Mouse (Mus musculus) stomach, postnatal 0 days (tissue): ENCODE measurements around the gene Ubash3b. TPM values are rescaled to one million over a fixed set of nuclear protein-coding genes. Genes with fewer than 3 reads are reported as not detected.
A peak's percentile ranks its signal among the peaks of the same experiment; 100 is the strongest.

ENCODE experiments used
- ATAC-seq: fragments of 200-750 bp; cut with Nextera tagmentation; 2 replicates; pipeline ENCODE4 v1.8.0; 2017; ENCODE audit not compliant: low FRiP score, low TSS enrichment
- DNase-seq: peaks from one replicate; pipeline ENCODE4 v3.0.0-alpha.2; 2016; ENCODE audit warnings: low spot score
- H3K27ac ChIP-seq: fragments of 300-500 bp; sonication (generic); replicated peaks from 2 replicates; pipeline ENCODE4 v1.5.1; 2014; ENCODE audit warnings: mild to moderate bottlenecking, control low read depth
- H3K27me3 ChIP-seq: fragments of 300-500 bp; sonication (generic); 2 replicates; pipeline ENCODE4 v1.6.1; 2014; ENCODE audit warnings: low read length; ENCODE audit not compliant: control insufficient read depth, insufficient read depth
- H3K36me3 ChIP-seq: fragments of 300-500 bp; sonication (generic); 2 replicates; pipeline ENCODE4 v1.6.1; 2014; ENCODE audit warnings: low read length, mixed read lengths; ENCODE audit not compliant: control insufficient read depth, insufficient read depth
- H3K4me1 ChIP-seq: fragments of 300-500 bp; sonication (generic); replicated peaks from 2 replicates; pipeline ENCODE4 v1.6.1; 2014; ENCODE audit warnings: antibody characterized with exemption; ENCODE audit not compliant: control insufficient read depth, insufficient read depth
- H3K4me2 ChIP-seq: fragments of 300-500 bp; sonication (generic); replicated peaks from 2 replicates; pipeline ENCODE4 v1.6.1; 2014; ENCODE audit warnings: low read depth, mild to moderate bottlenecking, control low read depth, moderate library complexity
- H3K4me3 ChIP-seq: fragments of 300-500 bp; sonication (generic); 2 replicates; pipeline ENCODE4 v1.5.1; 2014; ENCODE audit warnings: low read depth, low read length, control low read depth
- H3K9ac ChIP-seq: fragments of 300-500 bp; sonication (generic); 2 replicates; pipeline ENCODE4 v1.6.1; 2014; ENCODE audit warnings: mild to moderate bottlenecking, low read length, control low read depth, mixed read lengths
- H3K9me3 ChIP-seq: fragments of 300-500 bp; sonication (generic); 2 replicates; pipeline ENCODE4 v1.6.1; 2016; ENCODE audit warnings: low read length; ENCODE audit not compliant: control insufficient read depth
- CTCF ChIP-seq: IDR thresholded peaks from 2 replicates; pipeline ENCODE4 v1.5.1; 2016; ENCODE audit warnings: antibody characterized with exemption, low read depth, mild to moderate bottlenecking, moderate library complexity
- EP300 ChIP-seq: optimal IDR thresholded peaks from 2 replicates; pipeline ENCODE3; 2016; ENCODE audit warnings: antibody characterized with exemption
- WGBS: fragments of 180-500 bp; shearing (Covaris S2); extraction: QIAGEN DNeasy Blood & Tissue Kit; methylation state at CpG from one replicate; pipeline ENCODE4 v1.1.7; 2014; 5-methylcytosine and 5-hydroxymethylcytosine counted together
- polyA plus RNA-seq: library from polyadenylated mRNA; unstranded; fragments of >200 nt; fragmentation: Nextera tagmentation; extraction: Ambion mirVana; gene quantifications from 2 replicates; pipeline ENCODE4 v1.2.1, GENCODE M21; 2015

Gene Ubash3b
- polyA plus RNA-seq, 1 experiment from 2014 or later = 1.4 TPM

DNA sequence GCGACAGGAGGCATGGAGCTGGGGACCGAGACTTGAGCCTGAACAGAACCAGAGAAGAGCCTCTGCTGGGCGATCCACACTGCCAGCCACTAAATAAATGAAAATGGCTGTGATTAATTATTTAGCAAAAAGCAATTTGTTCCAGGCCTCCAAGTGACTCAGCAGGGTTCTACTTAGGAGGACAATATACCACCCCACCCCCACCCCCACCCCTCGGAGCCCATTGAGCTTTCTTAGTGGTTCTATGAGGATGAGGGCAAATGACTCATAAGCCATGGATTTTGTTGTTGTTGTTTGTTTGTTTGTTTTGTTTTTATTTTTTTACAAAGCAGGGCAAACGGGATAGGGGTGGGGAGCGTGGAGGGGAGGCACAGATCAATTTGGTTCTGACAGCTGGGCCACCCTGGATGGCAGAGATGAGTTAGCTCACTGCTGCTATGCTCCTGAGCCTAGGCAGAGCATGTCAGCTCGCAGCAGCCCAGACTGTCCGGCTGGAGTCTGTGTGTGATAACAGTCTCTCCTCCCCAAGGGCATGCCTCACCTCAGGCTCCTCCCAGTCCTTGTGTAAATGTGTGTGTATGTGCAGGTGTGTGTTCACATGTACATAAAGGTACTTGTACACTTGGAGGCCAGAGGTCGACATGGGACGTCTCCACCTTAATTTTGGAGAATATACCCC lies 31.6 kb downstream of the Ubash3b start:
- 65% methylated on average over 10 of the region's 10 CpGs for WGBS
- ATAC-seq (peak; percentile 47; the same call in 1 of the 2 replicates), DNase-seq (no peak)
- H3K27me3 ChIP-seq = no peaks in the 10 kb centered on the region
- no peak overlapping the region for H3K9ac ChIP-seq
- no peak overlapping the region for H3K4me3 ChIP-seq
- H3K4me2 ChIP-seq = no peak overlapping the region
- no peaks in the 10 kb centered on the region for H3K9me3 ChIP-seq
- no peaks in the 10 kb centered on the region for H3K36me3 ChIP-seq
- no peak for TF ChIP-seq EP300
- TF ChIP-seq CTCF = no peak
- no peak overlapping the region for H3K27ac ChIP-seq
- H3K4me1 ChIP-seq = no peaks in the 10 kb centered on the region

DNA sequence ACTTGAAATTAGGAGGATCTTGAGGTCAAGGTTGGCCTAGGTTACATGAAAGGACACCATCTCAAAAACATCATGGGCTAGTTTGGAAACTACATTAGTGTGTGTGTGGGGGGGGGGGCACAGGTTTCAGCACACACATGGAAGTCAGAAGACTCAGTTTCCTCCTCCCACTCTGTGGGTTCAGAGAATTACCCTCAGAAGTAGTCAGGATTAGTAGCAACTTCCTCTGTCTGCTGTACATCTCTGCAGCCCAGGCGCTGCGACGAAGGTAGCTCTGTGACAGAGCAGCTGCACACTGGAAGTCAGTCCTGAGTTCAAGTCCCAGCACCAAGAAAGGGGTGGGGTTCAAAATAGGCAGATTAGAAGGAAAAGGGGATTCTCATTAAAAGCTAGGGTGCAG lies 32.2 kb downstream of the Ubash3b start:
- H3K4me2 ChIP-seq = no peak overlapping the region
- 75% methylated on average over 3 of the region's 3 CpGs for WGBS
- TF ChIP-seq EP300 (no peak), CTCF (no peak)

DNA sequence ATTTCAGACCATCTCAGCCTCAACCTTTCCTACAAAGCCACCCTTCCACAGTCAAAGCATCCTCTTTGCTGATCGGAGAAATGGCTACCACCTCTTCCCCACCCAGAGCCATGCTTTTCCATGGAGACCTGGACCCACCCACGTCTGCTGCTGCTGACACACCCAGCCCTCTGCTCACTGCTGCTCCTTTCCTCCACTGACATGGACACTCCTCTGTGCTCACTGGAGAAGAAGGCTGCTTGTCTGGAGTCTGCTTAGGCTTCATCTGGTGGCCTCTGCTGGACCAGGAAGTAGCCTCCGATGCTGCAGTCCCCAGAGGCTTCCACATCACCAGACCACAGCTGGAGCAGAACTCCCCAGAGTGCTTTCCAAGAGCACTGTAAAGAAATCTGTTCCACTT lies 34.8 kb downstream of the Ubash3b start:
- Histone ChIP-seq H3K4me1 (no peaks in the 10 kb centered on the region), H3K4me2 (no peak overlapping the region), H3K27me3 (no peaks in the 10 kb centered on the region), H3K9me3 (no peaks in the 10 kb centered on the region), H3K9ac (no peak overlapping the region), H3K27ac (no peak overlapping the region), H3K36me3 (no peaks in the 10 kb centered on the region), H3K4me3 (no peak overlapping the region)
- 70% methylated on average over 3 of the region's 3 CpGs for WGBS
- TF ChIP-seq CTCF = no peak
- no peak for TF ChIP-seq EP300
- ATAC-seq = no peak
- DNase-seq = no peak

More for the DNA sequence above, 32.2 kb downstream of the Ubash3b start:
- ATAC-seq = no peak
- no peaks in the 10 kb centered on the region for H3K36me3 ChIP-seq
- no peak overlapping the region for H3K9ac ChIP-seq
- H3K4me3 ChIP-seq = no peak overlapping the region
- DNase-seq = no peak
- no peak overlapping the region for H3K27ac ChIP-seq
- no peaks in the 10 kb centered on the region for H3K4me1 ChIP-seq
- H3K27me3 ChIP-seq = no peaks in the 10 kb centered on the region
- no peaks in the 10 kb centered on the region for H3K9me3 ChIP-seq

DNA sequence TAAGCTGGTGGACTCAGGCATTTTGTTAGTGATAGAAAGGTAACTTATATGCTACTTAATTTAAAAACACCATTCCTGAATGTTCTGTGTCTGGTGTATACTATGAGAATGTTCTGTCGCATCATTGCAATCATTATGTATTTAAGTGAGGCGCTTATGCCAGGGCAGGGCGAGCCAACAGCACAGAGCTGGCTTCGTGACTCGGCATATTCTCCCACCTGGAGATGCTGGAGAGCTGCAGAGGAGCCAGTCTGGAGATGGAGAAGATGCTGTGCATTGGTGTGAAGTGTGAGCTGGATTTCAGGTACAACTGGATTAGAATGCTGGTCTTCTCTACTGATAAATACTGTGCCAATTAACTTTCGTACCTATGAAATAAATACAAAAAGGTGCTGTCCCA lies 37.2 kb downstream of the Ubash3b start:
- TF ChIP-seq EP300 (no peak), CTCF (no peak)
- H3K36me3 ChIP-seq = no peaks in the 10 kb centered on the region
- no peak overlapping the region for H3K4me2 ChIP-seq
- DNase-seq (no peak), ATAC-seq (no peak)
- H3K27ac ChIP-seq = no peak overlapping the region
- H3K27me3 ChIP-seq = no peaks in the 10 kb centered on the region
- no peaks in the 10 kb centered on the region for H3K9me3 ChIP-seq
- no peaks in the 10 kb centered on the region for H3K4me1 ChIP-seq
- no peak overlapping the region for H3K9ac ChIP-seq
- H3K4me3 ChIP-seq = no peak overlapping the region
- WGBS = 92% methylated on average over 6 of the region's 6 CpGs

GRCm38 (mm10) chr9:41122390-41123110 lies 38.9 kb downstream of the Ubash3b start:
- Histone ChIP-seq H3K9ac (no peak overlapping the region), H3K4me3 (no peak overlapping the region), H3K9me3 (no peaks in the 10 kb centered on the region), H3K27ac (no peak overlapping the region), H3K4me1 (no peaks in the 10 kb centered on the region), H3K36me3 (no peaks in the 10 kb centered on the region), H3K4me2 (no peak overlapping the region), H3K27me3 (no peaks in the 10 kb centered on the region)
- ATAC-seq (no peak), DNase-seq (no peak)
- WGBS = 57% methylated on average over 11 of the region's 11 CpGs
- TF ChIP-seq EP300 (no peak), CTCF (no peak)

DNA sequence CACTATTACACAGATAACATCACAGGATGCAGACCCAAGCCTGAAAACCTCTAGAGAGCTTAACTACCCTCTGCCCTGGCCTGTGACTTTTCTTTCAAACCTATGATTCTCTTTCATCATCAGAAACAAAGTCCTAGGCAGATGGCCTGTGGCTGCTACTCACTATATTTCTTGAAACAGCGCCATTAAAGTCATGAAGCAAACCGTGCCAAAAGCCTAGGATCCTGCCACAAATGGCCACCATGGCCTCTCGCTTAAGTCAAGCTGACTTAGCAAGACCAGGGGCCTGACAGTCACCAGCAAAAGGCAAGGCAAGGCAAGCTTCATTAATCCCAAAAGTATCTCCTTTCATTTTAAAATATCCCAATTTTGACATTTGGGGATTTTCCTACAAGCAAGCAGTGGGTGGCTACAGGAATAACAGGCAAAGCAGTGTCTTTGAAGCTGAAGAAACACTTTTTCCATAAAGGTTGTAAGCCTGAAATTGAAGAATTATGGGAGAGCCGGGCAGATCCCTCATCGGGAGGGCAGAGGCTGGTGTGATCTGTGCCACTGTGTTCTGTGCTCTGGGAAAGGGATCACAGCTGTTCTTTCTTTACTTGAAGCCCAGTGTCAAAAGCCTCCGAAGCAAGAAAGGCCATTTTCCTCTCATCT lies 39.7 kb downstream of the Ubash3b start:
- Histone ChIP-seq H3K27me3 (no peaks in the 10 kb centered on the region), H3K36me3 (no peaks in the 10 kb centered on the region), H3K9me3 (no peaks in the 10 kb centered on the region), H3K4me2 (no peak overlapping the region), H3K4me3 (no peak overlapping the region), H3K27ac (no peak overlapping the region), H3K9ac (no peak overlapping the region), H3K4me1 (no peaks in the 10 kb centered on the region)
- ATAC-seq = no peak
- WGBS = 77% methylated on average over 6 of the region's 6 CpGs
- DNase-seq = no peak
- TF ChIP-seq CTCF (no peak), EP300 (no peak)
